Mouse (Mus musculus) forebrain, embryonic 15.5 days (tissue): ENCODE measurements at regions not wholly inside any gene's neighbourhood (a gene's known extent, or its start where the extent isn't known, plus 50 kb on each side); places are given as distances from the start of the nearest gene placed in this dataset.
"Not testable (repeated sequence)": the region's sequence is repeated elsewhere in the genome, so short reads cannot be mapped to it uniquely, and the experiment has no call there.

ENCODE experiments used
- ATAC-seq: fragments of 200-750 bp; cut with Nextera tagmentation; replicated peaks from 2 replicates; pipeline ENCODE4 v1.8.0; 2017; ENCODE audit warnings: mild to moderate bottlenecking, moderate TSS enrichment, moderate library complexity
- H3K27ac ChIP-seq: fragments of 300-500 bp; sonication (generic); replicated peaks from 2 replicates; pipeline ENCODE4 v1.5.1; 2015; ENCODE audit warnings: mild to moderate bottlenecking, inconsistent platforms
- H3K27me3 ChIP-seq: fragments of 300-500 bp; sonication (generic); 2 replicates; pipeline ENCODE4 v1.6.1; 2015; ENCODE audit warnings: inconsistent platforms
- H3K36me3 ChIP-seq: fragments of 300-500 bp; sonication (generic); 2 replicates; pipeline ENCODE4 v1.6.1; 2015; ENCODE audit warnings: mild to moderate bottlenecking, inconsistent platforms
- H3K4me1 ChIP-seq: fragments of 300-500 bp; sonication (generic); 2 replicates; pipeline ENCODE4 v1.6.1; 2015; ENCODE audit warnings: inconsistent platforms
- H3K4me2 ChIP-seq: fragments of 300-500 bp; sonication (generic); replicated peaks from 2 replicates; pipeline ENCODE4 v1.6.1; 2015; ENCODE audit warnings: mild to moderate bottlenecking, inconsistent platforms
- H3K4me3 ChIP-seq: fragments of 300-500 bp; sonication (generic); 2 replicates; pipeline ENCODE4 v1.5.1; 2015; ENCODE audit warnings: mild to moderate bottlenecking, inconsistent platforms
- H3K9ac ChIP-seq: fragments of 300-500 bp; sonication (generic); replicated peaks from 2 replicates; pipeline ENCODE4 v1.6.1; 2015; ENCODE audit warnings: mild to moderate bottlenecking, inconsistent platforms
- H3K9me3 ChIP-seq: fragments of 300-500 bp; sonication (generic); 2 replicates; pipeline ENCODE4 v1.6.1; 2016; ENCODE audit warnings: inconsistent platforms
- WGBS: fragments of 180-500 bp; shearing (Covaris S2); methylation state at CpG from one replicate; pipeline ENCODE4 v1.1.7; 2015; ENCODE audit warnings: mixed read lengths; 5-methylcytosine and 5-hydroxymethylcytosine counted together

DNA sequence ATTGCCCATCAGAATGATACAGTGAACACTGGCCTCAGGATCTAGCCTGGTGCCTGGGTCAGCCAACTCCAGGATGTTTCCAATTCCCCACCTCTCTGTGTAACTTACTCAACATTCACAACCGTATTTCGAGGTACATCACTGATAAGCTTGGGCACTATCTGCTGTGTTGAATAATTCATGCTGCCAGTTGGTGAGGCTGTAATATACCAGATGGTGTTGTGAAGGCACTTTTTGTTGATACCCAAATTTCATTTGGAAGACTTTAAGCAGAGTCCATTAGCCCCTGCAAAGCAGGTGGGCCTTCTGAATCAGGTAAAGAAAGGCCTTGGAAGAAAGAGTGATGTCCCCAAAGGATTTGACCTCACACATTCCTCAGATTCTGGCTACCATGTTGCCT is 122.7 kb upstream of the Zfp746 start:
- no peak for ATAC-seq
- no peak overlapping the region for H3K27ac ChIP-seq
- no peak overlapping the region for H3K9ac ChIP-seq
- H3K36me3 ChIP-seq, result no peaks in the 10 kb centered on the region
- no peak overlapping the region for H3K4me2 ChIP-seq
- 0 out of 2 replicates have a peak, but pooled peaks cover 2% of the 10 kb centered on the region for H3K9me3 ChIP-seq
- 69% methylated on average over 2 of the region's 2 CpGs for WGBS
- H3K27me3 ChIP-seq, result no peaks in the 10 kb centered on the region
- no peaks in the 10 kb centered on the region for H3K4me1 ChIP-seq
- no peak overlapping the region for H3K4me3 ChIP-seq

GRCm38 (mm10) chr6:48205722-48206121 is 119.3 kb upstream of the Zfp746 start:
- 93% methylated on average over 5 of the region's 5 CpGs for WGBS
- ATAC-seq, result no peak
- Histone ChIP-seq H3K4me2 (no peak overlapping the region), H3K9ac (no peak overlapping the region), H3K27ac (no peak overlapping the region), H3K4me3 (no peak overlapping the region), H3K27me3 (no peaks in the 10 kb centered on the region), H3K4me1 (no peaks in the 10 kb centered on the region), H3K36me3 (no peaks in the 10 kb centered on the region), H3K9me3 (no peaks in the 10 kb centered on the region)

GRCm38 (mm10) chr6:48199951-48200350 is 113.6 kb upstream of the Zfp746 start:
- Histone ChIP-seq H3K27ac (no peak overlapping the region), H3K9me3 (no peaks in the 10 kb centered on the region), H3K4me2 (no peak overlapping the region), H3K9ac (no peak overlapping the region), H3K4me3 (no peak overlapping the region), H3K27me3 (no peaks in the 10 kb centered on the region), H3K36me3 (no peaks in the 10 kb centered on the region), H3K4me1 (no peaks in the 10 kb centered on the region)
- ATAC-seq, result no peak
- WGBS, result 62% methylated on average over 3 of the region's 3 CpGs

- 95% methylated on average over 1 of the region's 1 CpGs for WGBS
- Histone ChIP-seq H3K9me3 (no peaks in the 10 kb centered on the region), H3K27me3 (no peaks in the 10 kb centered on the region), H3K4me2 (no peak overlapping the region), H3K4me3 (no peak overlapping the region), H3K36me3 (no peaks in the 10 kb centered on the region), H3K4me1 (no peaks in the 10 kb centered on the region), H3K9ac (no peak overlapping the region), H3K27ac (no peak overlapping the region)
- no peak for ATAC-seq
These were observed 112.4 kb upstream of the Zfp746 start for GRCm38 (mm10) chr6:48198806-48199205.

DNA sequence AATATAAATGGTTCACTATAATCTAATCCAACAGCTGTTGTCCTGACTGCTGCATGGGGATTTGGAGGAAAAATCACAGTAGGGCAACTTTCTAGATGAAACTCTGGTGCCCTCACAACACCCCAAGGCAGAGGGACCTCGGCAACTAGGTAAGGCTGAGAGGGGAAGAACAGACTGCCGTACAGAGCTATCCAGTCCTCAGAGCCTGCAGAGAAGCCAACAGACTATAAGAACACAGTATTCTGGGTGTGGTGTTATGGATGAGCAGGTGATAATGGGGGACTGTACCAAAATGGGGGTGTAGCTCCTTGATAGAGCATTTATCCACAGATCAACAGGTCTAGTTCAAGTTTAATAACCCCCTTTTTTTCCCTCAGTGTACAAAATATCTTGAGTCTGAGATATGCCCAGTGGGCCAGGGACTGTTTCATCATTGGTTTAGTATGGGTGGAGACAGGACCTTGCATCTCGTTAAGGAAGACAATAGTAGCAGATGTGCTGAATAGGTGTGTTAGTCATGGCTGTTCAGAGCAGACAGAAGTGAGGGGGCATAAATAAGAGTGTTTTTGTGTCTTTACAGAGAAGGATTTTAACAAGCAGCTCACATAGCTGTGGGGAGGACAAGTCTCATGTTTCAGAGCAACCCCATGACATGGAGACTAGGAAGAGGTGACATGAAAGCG is 111.4 kb upstream of the Zfp746 start:
- no peaks in the 10 kb centered on the region for H3K36me3 ChIP-seq
- no peak overlapping the region for H3K4me3 ChIP-seq
- H3K9ac ChIP-seq, result no peak overlapping the region
- H3K9me3 ChIP-seq, result no peaks in the 10 kb centered on the region
- no peak for ATAC-seq
- no peak overlapping the region for H3K27ac ChIP-seq
- no peak overlapping the region for H3K4me2 ChIP-seq
- no peaks in the 10 kb centered on the region for H3K27me3 ChIP-seq
- WGBS, result 59% methylated on average over 4 of the region's 4 CpGs
- H3K4me1 ChIP-seq, result no peaks in the 10 kb centered on the region

- H3K9me3 ChIP-seq, H3K36me3 ChIP-seq, H3K4me2 ChIP-seq, H3K9ac ChIP-seq, H3K27ac ChIP-seq, H3K4me1 ChIP-seq, H3K4me3 ChIP-seq, H3K27me3 ChIP-seq: not testable (repeated sequence)
- peak; percentile 73 for ATAC-seq
- 52% methylated on average over 2 of the region's 2 CpGs for WGBS
These were observed 102.0 kb upstream of the Zfp746 start for GRCm38 (mm10) chr6:48188363-48188762.

DNA sequence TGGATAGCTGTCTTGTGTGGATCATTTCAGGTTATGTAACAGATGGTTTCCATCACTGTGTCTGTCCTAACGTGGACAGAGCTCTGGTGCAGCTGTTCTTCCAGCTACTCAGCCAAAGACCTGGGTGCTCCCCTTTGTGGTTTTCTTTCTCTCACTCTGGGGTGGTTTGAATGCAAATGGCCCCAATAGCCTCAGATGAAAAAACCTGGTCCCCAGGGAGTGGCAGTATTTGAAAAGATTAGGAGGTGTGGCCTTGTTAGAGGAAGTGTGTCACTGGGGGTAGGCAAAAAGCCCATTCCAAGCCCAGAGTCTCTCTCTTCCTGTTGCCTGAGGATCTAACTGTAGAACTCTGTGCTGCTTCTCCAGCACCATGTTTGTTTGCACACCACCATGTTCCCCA is 98.9 kb upstream of the Zfp746 start:
- no peaks in the 10 kb centered on the region for H3K4me1 ChIP-seq
- H3K27me3 ChIP-seq, result no peaks in the 10 kb centered on the region
- H3K9ac ChIP-seq, result no peak overlapping the region
- H3K4me2 ChIP-seq, result no peak overlapping the region
- ATAC-seq, result no peak
- no peaks in the 10 kb centered on the region for H3K9me3 ChIP-seq
- WGBS, result 18% methylated on average over 1 of the region's 1 CpGs
- no peak overlapping the region for H3K4me3 ChIP-seq
- H3K36me3 ChIP-seq, result no peaks in the 10 kb centered on the region
- no peak overlapping the region for H3K27ac ChIP-seq

- H3K9ac ChIP-seq, result no peak overlapping the region
- 58% methylated on average over 3 of the region's 3 CpGs for WGBS
These were observed 92.1 kb upstream of the Zfp746 start for GRCm38 (mm10) chr6:48178360-48179120.

GRCm38 (mm10) chr6:48177936-48178335 is 91.5 kb upstream of the Zfp746 start:
- no peaks in the 10 kb centered on the region for H3K27me3 ChIP-seq
- H3K4me2 ChIP-seq, result no peak overlapping the region
- no peaks in the 10 kb centered on the region for H3K9me3 ChIP-seq
- peaks cover 4% of the 10 kb centered on the region; the same call in 1 of the 2 replicates for H3K4me1 ChIP-seq
- WGBS, result 3% methylated on average over 2 of the region's 2 CpGs
- H3K9ac ChIP-seq, result no peak overlapping the region
- no peak overlapping the region for H3K4me3 ChIP-seq
- ATAC-seq, result no peak; the same call in 1 of the 2 replicates
- H3K36me3 ChIP-seq, result no peaks in the 10 kb centered on the region
- H3K27ac ChIP-seq, result no peak overlapping the region

More at GRCm38 (mm10) chr6:48178360-48179120, 92.1 kb upstream of the Zfp746 start:
- Histone ChIP-seq H3K4me3 (no peak overlapping the region), H3K36me3 (no peaks in the 10 kb centered on the region), H3K9me3 (no peaks in the 10 kb centered on the region), H3K4me1 (peaks cover 4% of the 10 kb centered on the region; the same call in 1 of the 2 replicates), H3K27ac (no peak overlapping the region), H3K27me3 (no peaks in the 10 kb centered on the region), H3K4me2 (no peak overlapping the region)
- ATAC-seq, result peak; percentile 64

GRCm38 (mm10) chr6:48175234-48175633 is 88.8 kb upstream of the Zfp746 start:
- Histone ChIP-seq H3K27ac (no peak overlapping the region), H3K9me3 (no peaks in the 10 kb centered on the region), H3K9ac (no peak overlapping the region), H3K36me3 (no peaks in the 10 kb centered on the region), H3K4me3 (no peak overlapping the region), H3K4me2 (no peak overlapping the region), H3K4me1 (peaks cover 4% of the 10 kb centered on the region; the same call in 1 of the 2 replicates), H3K27me3 (no peaks in the 10 kb centered on the region)
- ATAC-seq, result no peak
- 66% methylated on average over 2 of the region's 2 CpGs for WGBS

- not testable (repeated sequence) for H3K4me1 ChIP-seq, H3K9me3 ChIP-seq, H3K9ac ChIP-seq, H3K4me2 ChIP-seq, H3K27me3 ChIP-seq, H3K36me3 ChIP-seq, H3K27ac ChIP-seq, H3K4me3 ChIP-seq, ATAC-seq
- WGBS, result 88% methylated on average over 13 of the region's 13 CpGs
These were observed 86.4 kb upstream of the Zfp746 start for GRCm38 (mm10) chr6:48172769-48173168.

DNA sequence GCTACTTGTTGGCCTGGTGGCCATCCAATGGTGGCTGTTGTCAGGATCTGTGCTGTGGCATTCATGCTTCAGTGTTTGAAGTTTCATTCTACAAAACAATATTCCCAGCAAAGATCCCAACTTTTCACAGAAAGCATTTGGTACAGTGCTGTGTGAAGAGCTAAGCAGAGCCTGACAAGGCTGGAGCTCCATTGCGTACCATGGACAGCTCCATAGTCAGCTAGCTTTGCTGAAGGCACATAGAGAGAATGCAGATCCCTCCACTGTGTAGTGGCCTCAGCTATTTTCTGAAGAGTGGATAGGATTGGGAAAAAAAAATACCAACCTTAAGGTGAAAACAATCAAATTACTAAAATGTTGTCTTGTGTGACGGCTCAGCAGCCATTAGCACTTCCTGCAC is 50.5 kb upstream of the Zfp746 start:
- Histone ChIP-seq H3K4me2 (no peak overlapping the region), H3K4me3 (no peak overlapping the region), H3K9ac (no peak overlapping the region), H3K4me1 (no peaks in the 10 kb centered on the region), H3K27ac (no peak overlapping the region), H3K27me3 (no peaks in the 10 kb centered on the region), H3K36me3 (no peaks in the 10 kb centered on the region), H3K9me3 (no peaks in the 10 kb centered on the region)
- no peak for ATAC-seq
- WGBS, result 70% methylated on average over 2 of the region's 2 CpGs
